Mouse (Mus musculus): Measurements from ENCODE around the gene Krtap19-5. TPM values are rescaled to one million over a fixed set of nuclear protein-coding genes. Genes with fewer than 3 reads are reported as not detected.

Gene Krtap19-5
- total and polyA plus RNA-seq, 2 experiments from 2014 or later = not detected

- no peak for TF ChIP-seq CTCF (IDR thresholded peaks at IDR 0.05; ENCODE audit: low read depth)
- TF ChIP-seq EP300 (IDR thresholded peaks at IDR 0.05; ENCODE audit: low read depth) = no peak
- no peak within 1 kb of the TSS for H3K27ac ChIP-seq (ENCODE audit: low read depth)
- no peaks in the 10 kb centered on the region for H3K27me3 ChIP-seq (ENCODE audit: control insufficient read depth, insufficient read depth, low read length)
- ATAC-seq (ENCODE audit: insufficient read depth, low read depth) (no peak), DNase-seq (ENCODE audit: low spot score) (no peak)
- H3K9me3 ChIP-seq (replicated peaks; ENCODE audit: control insufficient read depth, low read length) = no peaks in the 10 kb centered on the region
- H3K4me1 ChIP-seq (ENCODE audit: control insufficient read depth, insufficient read depth) = no peaks in the 10 kb centered on the region
- WGBS = 74% methylated on average over 2 of the region's 2 CpGs
- H3K9ac ChIP-seq (replicated peaks; ENCODE audit: low read depth, low read length) = no peak within 1 kb of the TSS
- no peak within 1 kb of the TSS for H3K4me3 ChIP-seq (ENCODE audit: low read depth, low read length)
- no peak within 1 kb of the TSS for H3K4me2 ChIP-seq (ENCODE audit: low read depth, low read length)
- H3K36me3 ChIP-seq (replicated peaks; ENCODE audit: control insufficient read depth, insufficient read depth, low read length) = no peaks in the 10 kb centered on the region
Observed at GRCm38 (mm10) chr16:88877938-88878337, 18.3 kb downstream of the Krtap19-5 start, which contains the start of gene Krtap19-3. Gene Krtap19-3, minus strand, starts transcription at chr16:88878038.

DNA sequence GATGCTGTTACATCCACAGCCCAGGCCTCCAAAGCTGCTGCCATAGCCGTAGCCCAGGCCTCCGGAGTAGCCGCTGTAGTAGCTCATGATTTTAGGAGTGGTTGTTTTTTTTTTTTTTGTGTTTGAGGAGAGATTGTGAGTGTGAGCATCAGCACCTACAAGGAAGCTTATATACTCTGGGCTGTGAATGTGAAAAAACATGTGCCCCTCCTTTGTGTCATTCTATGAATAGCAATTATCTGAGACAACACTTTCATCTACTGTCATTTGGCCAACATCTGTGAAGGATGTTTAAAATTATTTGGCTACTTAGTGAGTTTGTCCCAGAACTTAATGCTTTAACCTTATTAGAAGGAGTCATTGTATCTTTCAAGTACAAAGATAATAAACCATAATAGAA, 22.1 kb downstream of the Krtap19-5 start, which contains the start of gene Krtap19-2:
Gene Krtap19-2 (minus strand): TSS at position 101 of the 400 bp plus-strand sequence.
- Histone ChIP-seq H3K9ac (replicated peaks; ENCODE audit: low read depth, low read length) (no peak within 1 kb of the TSS), H3K27me3 (ENCODE audit: control insufficient read depth, insufficient read depth, low read length) (no peaks in the 10 kb centered on the region), H3K36me3 (replicated peaks; ENCODE audit: control insufficient read depth, insufficient read depth, low read length) (no peaks in the 10 kb centered on the region), H3K27ac (ENCODE audit: low read depth) (no peak within 1 kb of the TSS), H3K4me3 (ENCODE audit: low read depth, low read length) (no peak within 1 kb of the TSS), H3K4me1 (ENCODE audit: control insufficient read depth, insufficient read depth) (no peaks in the 10 kb centered on the region), H3K4me2 (ENCODE audit: low read depth, low read length) (no peak within 1 kb of the TSS), H3K9me3 (replicated peaks; ENCODE audit: control insufficient read depth, low read length) (no peaks in the 10 kb centered on the region)
- DNase-seq (ENCODE audit: low spot score) (no peak), ATAC-seq (ENCODE audit: insufficient read depth, low read depth) (no peak)
- no peak for TF ChIP-seq EP300 (IDR thresholded peaks at IDR 0.05; ENCODE audit: low read depth)
- TF ChIP-seq CTCF (IDR thresholded peaks at IDR 0.05; ENCODE audit: low read depth) = no peak
- WGBS = 90% methylated on average over 3 of the region's 3 CpGs

GRCm38 (mm10) chr16:88869311-88869710, 26.9 kb downstream of the Krtap19-5 start, which contains the start of gene Krtap19-1:
Gene Krtap19-1, minus strand, starts transcription at chr16:88869411.
- Histone ChIP-seq H3K27ac (ENCODE audit: low read depth) (no peak within 1 kb of the TSS), H3K4me1 (ENCODE audit: control insufficient read depth, insufficient read depth) (no peaks in the 10 kb centered on the region), H3K9ac (replicated peaks; ENCODE audit: low read depth, low read length) (no peak within 1 kb of the TSS), H3K4me2 (ENCODE audit: low read depth, low read length) (no peak within 1 kb of the TSS), H3K9me3 (replicated peaks; ENCODE audit: control insufficient read depth, low read length) (no peaks in the 10 kb centered on the region), H3K36me3 (replicated peaks; ENCODE audit: control insufficient read depth, insufficient read depth, low read length) (no peaks in the 10 kb centered on the region), H3K27me3 (ENCODE audit: control insufficient read depth, insufficient read depth, low read length) (no peaks in the 10 kb centered on the region), H3K4me3 (ENCODE audit: low read depth, low read length) (no peak within 1 kb of the TSS)
- no peak for TF ChIP-seq CTCF (IDR thresholded peaks at IDR 0.05; ENCODE audit: low read depth)
- no peak for TF ChIP-seq EP300 (IDR thresholded peaks at IDR 0.05; ENCODE audit: low read depth)
- DNase-seq (ENCODE audit: low spot score) = no peak
- no peak for ATAC-seq (ENCODE audit: insufficient read depth, low read depth)
- WGBS = 78% methylated on average over 6 of the region's 6 CpGs

DNA sequence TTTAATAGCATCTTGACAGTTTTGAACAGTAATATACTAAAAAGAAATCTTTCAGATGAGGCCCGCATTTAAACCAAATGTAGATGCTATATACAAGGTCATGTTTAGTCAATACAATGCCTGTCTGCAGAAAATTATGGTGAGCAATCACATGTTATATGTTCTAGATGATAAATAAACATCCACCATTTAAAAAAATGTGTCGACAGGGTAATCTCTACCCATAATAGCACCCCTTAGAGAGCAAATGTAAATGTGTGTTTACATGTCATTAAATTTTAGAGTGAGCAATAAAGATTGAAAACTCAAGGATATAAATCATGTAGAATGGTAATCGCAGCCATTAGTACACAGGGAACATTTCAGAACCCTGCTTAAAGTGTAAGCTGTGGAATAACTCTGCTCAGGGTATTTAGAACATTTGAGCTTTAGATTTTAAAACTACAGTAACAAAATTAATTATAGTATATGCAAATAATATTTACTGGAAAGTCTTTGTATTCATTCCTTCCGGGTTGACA, 31.3 kb downstream of the Krtap19-5 start:
- ATAC-seq (ENCODE audit: insufficient read depth, low read depth) = no peak
- Histone ChIP-seq H3K9ac (replicated peaks; ENCODE audit: low read depth, low read length) (no peak overlapping the region), H3K9me3 (replicated peaks; ENCODE audit: control insufficient read depth, low read length) (no peaks in the 10 kb centered on the region), H3K4me2 (ENCODE audit: low read depth, low read length) (no peak overlapping the region), H3K4me3 (ENCODE audit: low read depth, low read length) (no peak overlapping the region), H3K36me3 (replicated peaks; ENCODE audit: control insufficient read depth, insufficient read depth, low read length) (no peaks in the 10 kb centered on the region), H3K27ac (ENCODE audit: low read depth) (no peak overlapping the region), H3K4me1 (ENCODE audit: control insufficient read depth, insufficient read depth) (no peaks in the 10 kb centered on the region), H3K27me3 (ENCODE audit: control insufficient read depth, insufficient read depth, low read length) (no peaks in the 10 kb centered on the region)
- TF ChIP-seq EP300 (IDR thresholded peaks at IDR 0.05; ENCODE audit: low read depth) (no peak), CTCF (IDR thresholded peaks at IDR 0.05; ENCODE audit: low read depth) (no peak)
- 79% methylated on average over 4 of the region's 4 CpGs for WGBS
- DNase-seq (ENCODE audit: low spot score) = no peak

DNA sequence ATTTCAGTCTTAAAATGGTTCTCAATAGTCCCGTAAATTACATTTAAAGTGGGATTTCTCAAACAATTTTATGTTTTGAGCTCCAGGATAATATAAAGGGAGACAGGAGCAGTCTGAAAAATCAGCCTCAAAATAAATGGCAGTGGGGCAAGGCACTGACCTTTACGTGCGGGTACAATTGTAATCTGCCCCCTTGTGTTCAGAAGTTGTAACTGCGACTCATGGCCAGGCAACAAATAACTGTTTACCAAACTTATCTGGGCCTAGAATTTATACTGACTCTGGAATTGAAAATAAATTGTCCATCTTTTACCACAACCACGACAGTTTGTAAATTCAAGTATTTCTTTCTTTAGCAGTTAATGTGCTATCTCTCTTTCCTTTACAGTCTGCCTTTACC, 44.8 kb downstream of the Krtap19-5 start:
- TF ChIP-seq EP300 (IDR thresholded peaks at IDR 0.05; ENCODE audit: low read depth) (no peak), CTCF (IDR thresholded peaks at IDR 0.05; ENCODE audit: low read depth) (peak; percentile 64)
- Histone ChIP-seq H3K9ac (replicated peaks; ENCODE audit: low read depth, low read length) (no peak overlapping the region), H3K4me1 (ENCODE audit: control insufficient read depth, insufficient read depth) (no peaks in the 10 kb centered on the region), H3K4me2 (ENCODE audit: low read depth, low read length) (no peak overlapping the region), H3K36me3 (replicated peaks; ENCODE audit: control insufficient read depth, insufficient read depth, low read length) (no peaks in the 10 kb centered on the region), H3K27ac (ENCODE audit: low read depth) (no peak overlapping the region), H3K9me3 (replicated peaks; ENCODE audit: control insufficient read depth, low read length) (no peaks in the 10 kb centered on the region), H3K4me3 (ENCODE audit: low read depth, low read length) (no peak overlapping the region), H3K27me3 (ENCODE audit: control insufficient read depth, insufficient read depth, low read length) (no peaks in the 10 kb centered on the region)
- WGBS = 5% methylated on average over 5 of the region's 5 CpGs
- ATAC-seq (ENCODE audit: insufficient read depth, low read depth) (no peak), DNase-seq (ENCODE audit: low spot score) (peak; percentile 30)

- 80% methylated on average over 4 of the region's 4 CpGs for WGBS
- Histone ChIP-seq H3K9ac (replicated peaks; ENCODE audit: low read depth, low read length) (no peak overlapping the region), H3K27ac (ENCODE audit: low read depth) (no peak overlapping the region), H3K4me3 (ENCODE audit: low read depth, low read length) (no peak overlapping the region), H3K27me3 (ENCODE audit: control insufficient read depth, insufficient read depth, low read length) (no peaks in the 10 kb centered on the region), H3K36me3 (replicated peaks; ENCODE audit: control insufficient read depth, insufficient read depth, low read length) (no peaks in the 10 kb centered on the region), H3K9me3 (replicated peaks; ENCODE audit: control insufficient read depth, low read length) (no peaks in the 10 kb centered on the region), H3K4me1 (ENCODE audit: control insufficient read depth, insufficient read depth) (no peaks in the 10 kb centered on the region), H3K4me2 (ENCODE audit: low read depth, low read length) (no peak overlapping the region)
- TF ChIP-seq EP300 (IDR thresholded peaks at IDR 0.05; ENCODE audit: low read depth) = no peak
- TF ChIP-seq CTCF (IDR thresholded peaks at IDR 0.05; ENCODE audit: low read depth) = no peak
- ATAC-seq (ENCODE audit: insufficient read depth, low read depth) = no peak
- DNase-seq (ENCODE audit: low spot score) = no peak
Observed at GRCm38 (mm10) chr16:88848558-88848957, 47.7 kb downstream of the Krtap19-5 start.
